Mouse (Mus musculus) Muller cell, postnatal 12 days (primary cell): ENCODE results near the gene Rad54l.
A peak's percentile ranks its signal among the peaks of the same experiment; 100 is the strongest.

Experiments
- DNase-seq: peaks from one replicate; pipeline ENCODE4 v3.0.0-alpha.2; 2015; ENCODE audit errors: inconsistent ontology term

The Rad54l gene

DNA sequence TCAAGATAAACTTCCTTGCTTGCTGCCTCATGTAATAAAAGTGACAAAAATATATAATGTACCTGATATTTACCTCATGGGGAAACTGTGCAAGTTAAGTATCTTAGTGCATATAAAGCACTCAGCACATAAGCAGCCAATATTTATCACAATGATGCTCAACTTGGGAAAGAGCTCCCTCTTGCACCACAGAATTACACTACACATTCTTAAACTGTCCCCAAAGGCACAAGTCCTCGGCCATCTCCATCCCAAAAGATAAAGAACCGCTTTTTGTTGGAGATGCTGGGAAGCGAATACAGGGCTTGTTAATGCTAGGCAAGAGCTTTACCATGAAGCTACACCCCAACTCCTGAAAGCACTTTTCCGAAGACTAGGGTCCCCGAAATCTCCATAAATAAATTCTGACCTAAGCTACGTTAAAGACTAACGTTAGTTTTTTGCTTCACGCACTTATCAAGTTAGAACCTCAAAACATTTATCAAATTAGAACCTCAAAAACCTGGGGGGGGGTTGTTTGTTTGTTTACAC lies 49.3 kb downstream of the Rad54l start:
- DNase-seq, result peak; percentile 40

DNA sequence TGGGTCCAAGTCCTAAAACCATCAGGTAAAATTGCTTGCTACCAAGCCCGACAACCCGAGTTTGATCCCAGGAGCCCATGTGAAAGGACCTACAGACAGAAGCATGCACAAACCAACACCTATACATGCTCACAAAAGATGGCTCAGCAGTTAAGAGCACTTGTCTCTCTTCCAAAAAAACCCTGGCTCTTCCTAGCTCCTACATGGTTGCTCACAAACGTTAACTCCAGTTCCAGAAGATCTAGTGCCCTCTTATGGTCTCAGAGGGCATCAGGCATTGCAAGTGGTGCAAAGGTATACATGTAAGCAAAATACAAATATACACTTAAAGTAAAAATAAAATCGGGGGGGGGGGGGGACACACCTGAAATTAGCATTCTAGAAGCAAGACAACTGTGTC lies 50.3 kb downstream of the Rad54l start:
- DNase-seq, result peak; percentile 6

DNA sequence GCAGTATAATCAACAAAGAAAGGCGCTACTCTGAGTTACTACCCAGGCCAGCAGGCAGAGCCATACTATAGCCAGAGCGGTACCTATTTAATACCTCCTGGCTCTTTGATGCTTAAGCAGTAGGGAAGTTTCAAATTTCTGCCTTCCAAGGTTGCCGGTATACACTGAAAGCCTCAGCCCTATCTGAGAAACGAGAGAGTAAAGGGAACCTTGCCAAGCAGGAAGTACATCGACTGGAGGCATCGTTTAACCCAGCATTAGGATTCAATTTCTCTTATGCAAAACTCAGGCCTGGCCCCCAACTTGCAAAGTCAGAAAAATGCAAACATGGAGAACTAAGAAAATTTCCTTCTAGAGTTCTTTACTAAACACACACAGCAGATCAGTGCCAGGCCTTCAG lies 53.4 kb downstream of the Rad54l start:
- no peak for DNase-seq

DNA sequence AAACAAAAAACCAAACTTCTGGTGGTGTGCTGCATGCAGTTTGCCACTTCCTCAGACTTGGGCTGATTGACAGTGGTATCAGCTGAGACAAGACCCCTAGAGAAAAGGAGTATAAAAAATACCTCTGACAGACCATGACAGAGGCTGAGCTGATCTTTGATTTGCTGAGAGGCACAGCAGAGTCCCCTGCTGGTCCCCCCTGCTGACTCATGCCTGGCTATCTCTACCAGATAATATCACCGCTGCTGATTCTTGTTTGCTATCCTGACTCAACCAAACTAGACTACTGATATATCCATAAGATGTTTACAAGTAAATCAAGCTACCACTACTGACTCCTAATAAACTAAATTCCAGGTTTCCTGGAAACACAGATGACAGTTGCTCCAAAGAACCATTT lies 59.6 kb downstream of the Rad54l start:
- no peak for DNase-seq

DNA sequence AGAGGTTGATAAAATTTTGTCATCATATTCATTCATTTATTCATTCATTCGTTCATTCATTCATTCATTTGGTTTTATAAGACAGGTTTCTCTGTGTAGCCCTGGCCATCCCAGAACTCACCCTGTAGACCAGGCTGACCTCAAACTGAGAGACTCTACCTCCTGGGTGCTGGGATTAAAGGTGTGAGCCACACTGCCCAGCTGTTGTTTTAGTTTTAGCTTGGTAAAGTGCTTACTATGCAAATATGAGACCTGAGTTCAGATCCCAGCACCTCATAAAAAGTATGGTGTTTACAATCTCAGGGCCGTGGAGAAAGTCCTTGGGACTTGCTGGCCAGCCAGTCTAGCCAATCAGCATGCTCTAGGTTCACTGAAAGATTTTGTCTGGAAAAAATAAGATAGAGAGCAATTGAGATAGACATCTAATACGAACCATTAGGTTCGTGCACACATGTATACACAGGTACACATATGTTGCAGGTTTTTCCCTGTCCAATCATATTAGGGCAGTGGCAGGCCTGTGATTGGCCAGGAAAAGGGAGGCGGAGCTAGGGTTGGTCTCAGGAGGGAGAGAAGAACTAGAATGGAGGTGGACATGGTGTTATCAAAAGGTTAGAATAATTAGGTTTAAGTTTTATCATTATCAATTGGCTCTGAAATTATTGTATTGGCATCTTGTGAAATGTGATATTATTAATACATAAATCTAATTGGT lies 64.3 kb downstream of the Rad54l start:
- no peak for DNase-seq

DNA sequence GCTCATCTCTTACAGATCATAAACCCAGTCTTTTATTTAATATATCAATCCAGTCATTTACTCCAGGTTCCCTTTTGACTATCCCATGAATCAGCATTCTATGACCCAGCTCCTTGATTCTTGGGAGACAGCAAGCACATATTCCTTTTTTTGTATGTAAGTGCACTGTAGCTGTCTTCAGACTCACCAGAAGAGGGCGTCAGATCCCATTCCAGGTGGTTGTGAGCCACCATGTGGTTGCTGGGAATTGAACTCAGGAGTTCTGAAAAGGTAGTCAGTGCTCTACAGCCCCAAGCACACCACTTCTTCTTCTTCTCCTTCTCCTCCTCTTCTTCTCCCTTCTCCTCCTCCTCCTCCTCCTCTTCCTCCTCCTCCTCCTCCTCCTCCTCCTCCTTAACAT lies 65.9 kb downstream of the Rad54l start:
- DNase-seq, result no peak

DNA sequence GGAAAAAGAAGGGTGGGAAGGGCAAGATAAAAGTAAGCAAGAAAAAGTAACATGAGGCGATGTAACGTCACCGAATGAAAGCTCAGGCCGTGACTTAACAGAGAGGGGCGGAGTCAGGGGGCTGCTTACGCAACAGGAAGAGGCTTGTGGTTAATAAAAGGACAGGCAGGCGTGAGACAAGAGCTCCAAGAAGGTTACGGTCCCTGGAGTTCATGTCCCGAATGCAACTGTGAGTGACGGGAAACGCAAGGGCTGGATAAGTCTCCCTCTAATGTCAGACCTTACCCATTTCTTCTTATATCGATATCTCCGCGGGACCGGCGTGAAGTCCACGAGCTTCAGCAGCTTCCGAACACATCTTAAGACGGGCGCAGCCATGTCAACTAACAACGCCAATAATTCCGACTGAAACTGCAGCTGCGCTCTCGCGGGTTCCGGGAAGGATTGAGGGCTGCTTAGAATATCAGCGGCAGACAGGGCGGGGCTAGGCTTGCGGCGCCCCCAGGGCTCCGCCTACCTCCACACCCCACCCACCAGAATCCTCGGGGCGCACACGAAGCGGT lies 70.0 kb downstream of the Rad54l start, which contains the start of gene Nsun4:
TSS of gene Nsun4 (minus strand) at position 478 of the 563 bp plus-strand sequence.
- DNase-seq, result peak; percentile 94

DNA sequence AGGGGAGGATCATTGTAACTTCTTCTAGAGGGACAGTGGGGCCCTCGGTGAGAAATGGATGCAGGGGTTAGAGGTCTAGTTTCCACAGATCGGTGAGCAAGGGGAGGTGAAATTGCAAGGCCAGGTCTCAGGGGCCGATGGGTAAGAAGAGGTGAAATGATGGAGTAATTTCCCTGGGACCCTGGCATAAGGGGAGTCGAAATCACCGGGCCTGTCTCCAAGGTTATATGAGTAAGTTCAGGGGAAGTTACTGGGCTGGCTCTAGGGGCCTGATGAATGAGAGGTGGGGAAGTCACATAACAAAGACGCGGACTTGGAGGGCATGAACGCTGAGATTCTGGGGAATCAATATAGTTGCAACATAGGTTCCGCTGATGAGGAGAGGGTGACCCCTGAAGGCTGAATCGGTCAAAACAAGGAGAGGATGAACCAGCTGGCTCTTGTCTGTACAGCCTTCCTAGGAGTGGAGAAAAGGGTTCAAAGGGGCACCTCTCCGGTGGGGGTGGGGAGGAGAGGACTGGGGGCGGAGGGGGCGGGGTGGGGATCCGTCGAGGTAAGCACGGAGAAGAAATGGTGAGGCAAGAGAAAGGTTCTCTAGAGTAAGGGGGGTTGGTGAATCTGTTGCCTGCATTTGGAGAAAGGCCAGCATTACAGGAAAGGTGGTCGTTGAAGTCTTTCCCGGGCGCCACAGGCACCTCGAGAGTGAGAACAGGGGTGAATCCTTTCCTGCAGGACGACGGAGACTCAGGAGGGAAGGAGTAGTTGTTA lies 70.8 kb downstream of the Rad54l start:
- peak; percentile 49 for DNase-seq

DNA sequence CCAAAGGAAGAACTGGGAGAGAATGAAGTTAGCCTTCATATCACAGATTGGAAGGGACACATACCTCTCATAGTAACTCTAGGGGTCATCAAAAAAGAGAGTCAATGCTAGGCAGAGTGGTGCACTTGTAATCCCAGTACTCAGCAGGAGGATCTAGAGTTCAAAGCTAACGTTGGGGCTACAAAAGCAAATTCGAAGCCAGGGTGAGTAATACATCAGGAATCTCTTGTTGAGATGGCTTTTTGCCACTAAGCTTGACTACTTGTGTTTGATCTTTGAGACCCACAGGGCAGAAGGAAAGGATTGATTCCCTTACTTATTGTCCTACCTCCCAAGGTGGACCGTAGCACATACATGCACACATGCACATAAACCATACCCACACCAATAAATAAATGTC lies 74.3 kb downstream of the Rad54l start:
- peak; percentile 13 for DNase-seq

DNA sequence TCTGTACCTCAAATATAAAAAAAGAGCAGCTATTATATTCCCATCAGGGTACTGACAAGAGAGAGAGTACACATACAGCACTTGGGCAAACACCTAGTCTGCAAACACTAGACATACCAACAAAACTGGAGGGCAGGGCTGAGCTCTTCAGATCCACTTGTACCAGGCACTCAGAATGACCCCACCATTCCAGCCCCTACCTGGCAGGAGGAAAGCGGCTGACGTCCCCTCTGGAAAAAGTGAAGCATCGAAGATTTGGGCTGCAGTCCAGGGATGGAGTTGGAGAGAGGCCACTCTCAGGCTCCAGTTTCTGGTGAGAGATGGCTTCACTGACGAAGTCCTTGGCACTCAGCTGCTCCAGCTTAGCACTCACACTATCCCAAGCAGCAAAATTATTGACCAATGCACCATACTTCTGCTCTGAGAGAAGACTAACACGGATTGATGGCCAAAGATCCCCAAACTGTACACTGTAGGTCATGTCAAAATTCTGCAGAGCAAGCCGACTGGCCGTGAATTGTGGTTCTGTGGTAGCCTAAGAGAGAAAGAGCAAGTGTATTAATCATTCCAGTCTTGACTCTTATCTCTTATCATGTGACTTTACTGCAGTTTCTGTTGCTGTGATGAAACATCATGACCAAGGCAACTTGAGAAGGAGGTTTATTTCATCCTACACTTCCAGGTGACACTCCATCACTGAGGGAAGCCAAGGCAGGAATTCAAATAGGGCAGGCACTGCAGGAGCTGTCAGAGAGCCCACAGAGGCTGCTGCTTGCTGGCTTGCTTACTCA lies 75.2 kb downstream of the Rad54l start:
- DNase-seq, result no peak

DNA sequence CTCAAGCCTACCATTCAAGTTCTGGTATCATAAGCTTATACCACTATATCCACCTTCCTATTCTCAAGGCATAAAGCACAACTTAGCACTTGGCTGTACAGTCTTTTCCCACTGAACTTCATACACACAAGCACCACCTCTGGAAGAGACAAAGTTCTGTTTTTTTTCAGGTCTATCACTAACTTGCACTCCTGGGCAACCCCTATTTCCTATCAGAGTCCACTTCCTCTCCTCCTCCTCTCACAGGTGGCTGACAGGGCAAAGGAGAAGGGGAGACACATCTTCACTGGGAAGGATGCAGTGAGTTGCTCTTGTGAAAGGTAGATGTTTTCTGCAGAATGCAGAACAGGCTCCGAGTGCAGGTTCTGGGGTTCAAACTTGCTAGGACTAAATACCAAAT lies 75.8 kb downstream of the Rad54l start:
- no peak for DNase-seq

DNA sequence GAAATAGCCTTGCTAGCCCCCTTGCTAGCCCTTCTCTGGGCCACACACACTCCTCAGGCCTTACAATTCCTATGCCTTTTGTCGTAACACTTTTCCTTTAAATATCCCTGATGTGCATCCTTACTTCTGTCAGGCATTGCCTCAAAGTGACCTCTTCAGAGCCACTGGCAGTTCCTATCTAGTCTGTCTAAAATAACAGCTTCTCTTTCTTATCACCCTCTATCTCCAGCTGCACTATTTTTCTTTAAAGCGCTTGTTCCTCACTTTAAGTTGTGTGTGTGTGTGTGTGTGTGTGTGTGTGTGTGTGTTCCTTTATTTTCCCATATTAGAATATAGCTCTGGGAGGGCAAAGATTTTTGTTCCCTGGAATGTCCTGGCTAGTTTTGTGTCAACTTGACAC lies 76.9 kb downstream of the Rad54l start:
- DNase-seq, result no peak
